Mouse (Mus musculus): ENCODE results near the gene Prrx1.

Prrx1 gene

DNA sequence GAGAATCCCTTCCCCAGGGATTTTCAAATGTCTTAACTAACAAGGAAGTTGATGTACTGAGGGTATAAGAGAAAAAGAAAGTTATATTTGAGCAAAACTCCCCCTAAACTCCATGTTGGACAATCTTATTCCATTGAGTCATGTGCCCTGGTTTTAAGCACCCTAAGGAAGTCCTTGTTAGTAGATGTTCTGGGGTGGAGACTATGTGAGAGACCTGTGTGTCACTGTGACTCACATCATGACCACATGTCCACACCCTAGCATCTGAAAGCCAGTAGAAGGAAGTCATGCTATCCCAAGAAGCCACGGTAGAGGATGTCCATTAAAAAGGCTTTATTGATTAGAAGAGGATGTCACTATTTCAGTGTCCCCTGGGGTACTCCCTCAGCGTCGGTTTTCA, 40.4 kb downstream of the Prrx1 start:
- intact Hi-C loops (cut with DNase I) = no loop called here

DNA sequence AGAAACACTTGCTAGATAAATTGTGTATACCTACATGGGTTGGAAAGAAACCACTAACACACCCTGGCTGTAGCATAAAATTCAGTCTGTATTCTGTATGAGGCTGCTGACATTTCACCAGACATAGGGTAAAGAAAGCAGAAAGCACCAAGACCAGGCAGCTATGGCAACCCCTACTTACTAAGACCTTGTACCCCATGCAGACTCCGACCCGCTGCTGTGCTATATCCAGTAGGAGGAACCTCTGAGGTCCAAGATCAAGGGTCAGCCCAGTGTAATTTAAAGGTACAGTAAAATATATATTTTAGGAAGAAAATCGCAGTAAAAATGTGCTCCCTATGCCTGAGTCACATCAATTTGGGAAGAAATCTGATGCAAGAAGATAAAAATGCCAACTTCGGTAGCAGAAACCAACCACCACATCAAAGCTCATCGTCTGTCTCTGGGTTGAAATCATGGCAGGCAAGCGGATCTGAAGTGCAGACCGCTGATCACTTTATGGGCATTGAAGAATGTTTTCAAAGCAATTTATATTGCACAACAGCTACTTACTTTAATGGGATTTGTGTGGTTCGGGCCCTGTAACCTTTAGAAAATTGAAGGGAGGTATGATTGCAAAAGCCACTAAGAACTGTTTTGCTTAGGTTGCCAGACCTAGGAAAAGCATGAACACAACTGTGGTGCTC, 46.5 kb downstream of the Prrx1 start:
- intact Hi-C loops (cut with DNase I) = no loop called here

DNA sequence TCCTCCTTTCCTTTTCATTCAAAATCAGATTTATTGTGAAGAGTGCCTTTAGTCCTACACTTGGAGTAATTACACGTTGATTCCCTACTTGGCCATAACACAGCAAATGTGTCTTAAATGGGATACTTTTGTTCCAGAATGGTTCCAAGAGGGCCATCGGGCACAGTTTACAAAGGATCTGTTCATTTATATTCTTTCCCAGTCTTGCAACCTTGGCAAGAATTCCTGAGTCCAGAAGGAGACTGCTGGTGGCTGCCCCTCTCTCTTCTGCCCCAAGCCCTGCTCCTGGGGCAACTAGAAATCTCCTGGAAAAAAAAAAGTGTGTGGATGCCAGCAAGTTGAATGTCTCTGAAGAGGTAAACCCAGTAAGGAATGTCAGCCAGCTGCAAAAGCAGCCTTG, 56.2 kb downstream of the Prrx1 start:
- intact Hi-C loops (cut with DNase I) = no loop called here

DNA sequence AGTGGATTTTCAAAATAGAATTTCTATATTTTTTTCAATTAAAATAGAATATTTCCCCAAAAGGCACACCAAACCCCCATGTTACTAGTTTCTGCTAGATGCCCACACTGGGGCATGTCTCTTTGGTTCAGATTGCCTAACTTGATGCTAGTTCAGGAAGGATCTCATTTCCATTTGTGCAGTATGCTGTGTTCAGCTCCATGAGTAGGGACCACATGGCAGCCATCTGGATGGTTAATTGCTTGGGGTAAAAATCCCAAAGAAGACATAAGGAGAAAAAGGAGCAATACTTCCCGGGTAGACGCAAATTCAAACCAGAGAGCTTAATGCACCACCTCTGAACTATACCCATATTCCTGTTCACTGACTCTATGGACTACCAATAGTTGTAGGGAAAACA, 57.6 kb downstream of the Prrx1 start:
- intact Hi-C loops (cut with DNase I) = no loop called here

DNA sequence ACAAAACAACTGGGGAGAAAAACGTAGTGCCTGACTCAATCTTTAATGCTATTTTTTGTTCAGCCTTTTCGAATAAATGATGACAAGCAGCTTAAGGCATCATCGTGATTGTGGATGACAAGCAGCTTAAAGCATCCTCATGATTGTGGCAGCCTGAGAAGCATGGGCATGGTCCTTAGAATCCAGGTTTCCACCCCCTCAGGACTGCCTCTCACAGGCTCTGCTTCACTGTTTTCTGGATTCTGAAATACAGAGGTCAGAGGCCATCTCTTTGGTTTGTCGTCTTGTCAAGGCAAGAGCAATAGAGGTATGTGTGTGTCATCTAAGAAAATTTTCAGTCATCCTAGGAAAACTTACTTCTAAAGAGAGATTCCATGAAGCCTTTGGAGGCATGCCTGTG, 60.7 kb downstream of the Prrx1 start:
- intact Hi-C loops (cut with DNase I) = no loop called here

DNA sequence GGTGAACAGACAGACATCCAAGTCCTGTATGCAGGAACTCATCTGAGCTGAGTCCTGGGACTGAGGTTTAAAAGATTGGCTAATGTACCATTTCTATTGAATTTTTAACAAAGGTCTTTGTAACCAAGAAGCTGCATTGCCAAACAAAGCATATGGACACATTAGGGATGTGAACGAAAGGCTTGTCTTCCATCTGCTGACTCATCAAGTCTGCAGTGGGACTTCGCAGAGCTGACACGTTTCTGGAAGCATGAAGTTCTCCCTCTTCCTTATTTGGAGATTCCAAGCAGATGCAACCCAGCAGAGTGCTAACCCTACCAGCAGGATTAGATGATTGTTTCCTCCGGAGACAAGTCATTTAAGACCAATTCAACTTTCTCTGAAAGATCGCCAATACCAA, 61.2 kb downstream of the Prrx1 start:
- intact Hi-C loops (cut with DNase I) = no loop called here

DNA sequence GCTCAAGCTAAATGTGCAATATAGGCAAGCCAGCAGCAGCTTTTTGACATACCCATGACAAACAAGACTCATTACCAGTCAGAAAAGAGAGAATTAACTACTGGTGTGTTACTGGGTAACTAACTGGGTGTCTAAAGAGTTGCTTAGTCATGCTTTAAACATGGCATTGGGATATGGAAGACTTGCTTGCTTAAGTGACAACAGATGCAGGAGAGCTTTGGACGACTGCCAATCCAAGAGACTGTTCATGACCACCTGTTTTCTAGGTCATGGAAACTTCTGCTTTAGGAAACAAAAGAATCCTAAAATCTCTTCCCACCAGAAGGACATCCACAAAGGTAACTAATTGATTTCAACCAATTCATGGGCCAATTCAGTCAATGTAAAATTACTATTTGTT, 61.7 kb downstream of the Prrx1 start:
- intact Hi-C loops (cut with DNase I) = no loop called here

DNA sequence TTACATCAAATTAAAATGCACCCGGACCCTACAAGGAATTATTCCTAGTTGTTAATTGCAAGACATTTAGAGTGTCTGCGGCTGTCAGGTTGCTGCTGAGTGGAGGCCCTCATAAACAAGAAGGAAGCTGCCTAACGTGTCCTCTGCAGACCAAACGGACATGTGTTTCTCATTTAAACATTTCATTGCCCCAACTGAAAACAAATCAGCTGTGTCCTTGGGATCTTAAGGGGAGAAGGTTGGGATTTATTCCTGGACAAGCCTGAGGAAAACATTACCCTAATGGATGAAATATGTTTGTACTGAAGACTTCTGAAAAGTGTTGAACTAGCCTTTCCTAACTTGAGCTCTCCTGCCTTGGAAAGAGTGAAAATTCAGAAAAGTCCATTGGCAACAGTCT, 74.6 kb downstream of the Prrx1 start:
- intact Hi-C loops (cut with DNase I) = no loop called here

DNA sequence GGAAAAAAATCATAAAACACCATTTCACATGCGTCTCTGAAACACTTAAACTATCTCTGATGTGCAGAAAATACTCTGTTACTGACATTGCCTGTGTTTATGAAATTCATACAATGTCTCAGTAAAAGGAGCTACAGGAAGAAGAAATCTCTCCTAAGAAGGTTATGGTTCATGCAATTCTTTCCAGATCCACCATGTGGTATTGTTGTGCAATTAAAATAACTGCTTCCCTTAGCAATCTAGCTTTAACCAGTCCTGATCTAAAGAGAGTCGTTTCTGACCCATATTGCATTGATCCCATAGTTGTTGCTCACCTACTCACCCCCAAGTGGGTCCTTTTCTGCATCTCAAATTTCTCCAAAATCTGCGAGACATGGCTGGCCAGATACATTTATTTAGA, 82.3 kb downstream of the Prrx1 start:
- intact Hi-C loops (cut with DNase I) = no loop called here

DNA sequence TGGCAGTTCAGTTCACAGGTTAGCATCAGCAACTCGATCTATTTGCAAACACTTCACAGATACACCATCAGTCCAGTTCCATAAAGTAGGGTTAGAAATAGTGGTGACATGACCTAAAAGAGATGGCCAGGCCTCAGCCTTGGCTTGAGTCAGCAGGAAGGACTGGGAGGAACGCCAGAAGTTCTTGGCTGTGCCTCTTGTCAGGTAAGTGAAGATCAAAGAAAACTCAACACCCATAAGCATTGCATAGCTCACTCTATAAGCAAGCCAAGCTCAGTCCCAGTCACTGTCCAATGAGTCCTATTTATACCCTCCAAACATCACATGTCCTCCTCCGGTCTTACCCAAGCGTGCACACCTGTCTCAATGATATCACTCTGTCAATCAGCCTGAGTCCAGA, 87.2 kb downstream of the Prrx1 start:
- intact Hi-C loops (cut with DNase I) = no loop called here

DNA sequence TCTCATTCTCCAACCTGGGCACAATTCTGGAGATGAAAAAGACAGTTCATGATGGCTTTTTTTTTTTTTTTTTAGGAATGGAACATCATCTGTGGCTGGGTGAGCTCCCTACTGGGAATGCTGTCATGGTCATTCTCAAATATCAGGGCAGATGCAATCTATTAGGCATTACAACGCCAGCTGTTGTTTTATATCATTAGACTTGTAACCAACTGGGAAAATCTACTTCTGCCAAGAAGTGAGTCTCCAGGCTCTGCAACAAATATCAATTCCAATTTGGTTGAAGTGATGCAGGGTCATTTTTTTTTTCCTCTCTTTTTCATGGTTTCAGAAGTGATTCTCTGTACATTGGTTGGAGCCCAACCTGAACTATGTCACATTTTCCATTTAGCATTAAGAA, 91.7 kb downstream of the Prrx1 start:
- intact Hi-C loops (cut with DNase I) = no loop called here

DNA sequence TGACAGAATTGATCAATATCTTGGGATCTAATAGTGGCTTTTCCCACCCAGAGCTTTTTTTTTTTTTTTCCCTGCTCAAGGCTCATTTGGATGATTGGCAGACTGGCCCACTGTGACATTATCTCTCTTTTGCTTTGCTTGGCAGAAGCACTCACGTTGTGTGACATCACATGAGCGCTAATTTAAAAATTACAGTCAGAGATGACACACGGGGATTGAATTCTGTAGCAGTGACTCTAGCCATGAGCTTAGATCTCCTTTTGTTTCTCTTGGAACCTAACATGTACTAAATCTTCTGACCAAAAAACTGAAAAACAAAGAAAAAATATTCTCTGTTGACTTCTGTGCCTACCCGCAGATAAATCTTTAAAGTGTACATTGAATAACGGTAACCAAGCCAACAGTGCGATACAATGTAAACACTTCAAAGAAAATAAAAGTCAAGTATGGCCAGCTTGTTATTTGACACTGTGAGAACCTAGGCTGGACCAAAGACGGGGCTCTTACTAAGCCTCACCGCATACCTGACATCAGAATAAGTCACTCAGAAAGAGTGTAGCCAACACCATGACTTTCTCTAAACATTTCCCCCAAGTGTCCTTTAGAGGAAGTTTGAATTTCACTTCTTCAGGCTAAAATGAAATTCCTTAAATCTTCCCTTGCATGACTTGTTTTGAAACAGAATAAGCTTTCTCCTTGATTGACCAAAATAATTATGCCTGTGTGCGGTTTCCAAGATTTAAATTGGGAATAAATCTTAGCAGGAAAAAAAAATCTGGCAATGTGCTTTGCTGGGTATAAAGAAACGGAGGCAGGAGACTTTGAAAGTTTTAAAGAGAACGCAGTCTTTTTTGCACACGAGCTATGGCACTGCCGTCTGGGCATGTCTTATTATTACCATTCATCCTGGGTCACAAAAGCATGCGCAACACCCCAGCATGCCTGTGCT, 104.3 kb downstream of the Prrx1 start:
- intact Hi-C loops (cut with DNase I) = no loop called here

DNA sequence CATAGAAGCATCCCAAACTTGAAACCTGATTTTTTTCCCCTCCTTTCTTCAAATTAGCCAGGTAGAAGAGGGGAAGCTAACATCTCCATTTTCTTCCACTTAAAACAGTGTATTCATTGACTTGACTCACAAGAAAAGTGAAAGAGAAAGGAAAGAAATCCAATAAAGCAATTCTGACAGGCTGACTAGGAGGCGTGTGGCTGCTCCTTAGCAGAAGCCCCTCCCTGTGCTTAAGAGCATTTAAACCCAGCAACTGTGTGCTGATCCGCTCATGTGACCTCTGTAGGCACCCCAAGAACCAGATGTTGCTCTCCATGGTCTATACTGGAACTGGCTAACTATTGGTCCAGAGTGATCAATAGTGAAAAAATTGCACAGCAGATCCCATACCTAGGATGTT, 114.7 kb downstream of the Prrx1 start:
- intact Hi-C loops (cut with DNase I) = no loop called here

DNA sequence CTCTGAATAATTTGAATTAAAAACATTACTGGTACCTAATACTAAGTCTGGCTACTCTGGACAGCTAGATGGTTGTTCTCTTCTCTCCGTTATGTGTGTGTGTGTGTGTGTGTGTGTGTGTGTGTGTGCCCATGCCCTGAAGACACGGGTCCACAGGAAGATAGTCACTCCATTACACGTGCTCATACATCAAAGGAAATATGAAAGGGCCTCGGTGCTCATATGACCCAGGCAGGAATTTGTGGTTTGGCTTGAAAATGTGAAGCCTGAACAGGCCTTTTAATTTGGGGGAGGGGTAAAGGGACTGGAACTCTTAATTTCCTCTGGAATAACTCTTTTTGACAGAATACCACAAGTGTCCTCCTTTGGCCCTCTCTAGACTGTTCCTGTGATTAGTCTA, 115.5 kb downstream of the Prrx1 start:
- intact Hi-C loops (cut with DNase I) = no loop called here
